Mouse (Mus musculus) liver, adult 2 months (tissue): ENCODE results near the gene Faah.

Experiments used
- CTCF ChIP-seq: fragments of 200-500 bp; IDR thresholded peaks from 2 replicates; pipeline ENCODE4 v1.5.1; 2011; ENCODE audit warnings: low read depth, low read length, control low read depth
- POLR2A ChIP-seq: fragments of 200-500 bp; IDR thresholded peaks from 2 replicates; pipeline ENCODE4 v1.6.1; 2011; ENCODE audit warnings: low read length, control low read depth; ENCODE audit not compliant: insufficient read depth; ENCODE audit errors: extremely low read depth

DNA sequence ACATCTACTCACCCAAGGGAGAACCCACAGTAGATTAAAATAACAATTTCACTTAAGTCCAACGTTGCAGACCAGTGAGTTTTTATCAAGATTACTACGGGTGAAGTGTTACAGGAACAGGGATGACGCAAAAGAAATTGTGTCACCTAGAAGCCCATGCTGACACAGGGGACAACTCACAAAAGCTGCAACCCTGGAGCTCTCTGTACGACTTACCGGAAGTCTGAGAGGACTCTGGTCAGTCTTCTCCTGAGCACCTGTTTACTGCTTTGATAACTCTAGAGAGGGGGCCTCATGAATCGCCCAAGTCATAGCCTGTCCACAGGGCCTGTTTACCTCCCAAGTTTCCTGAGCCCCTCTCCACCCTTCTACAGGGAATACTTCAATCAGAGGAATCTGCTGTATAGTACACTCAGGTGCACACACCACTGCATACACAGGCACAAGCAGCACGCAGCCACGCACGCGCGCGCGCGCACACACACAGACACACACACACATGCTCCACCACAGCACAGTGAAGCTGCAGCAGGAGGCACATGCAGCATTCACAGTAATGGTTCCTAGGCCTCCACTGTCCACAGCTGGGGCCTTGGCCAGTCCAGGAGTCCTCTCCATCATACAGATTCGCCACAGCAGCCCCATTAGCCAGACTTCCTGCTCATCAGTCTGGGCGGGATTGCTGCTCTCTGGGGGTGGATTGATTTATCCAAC lies 22.9 kb downstream of the Faah start:
- TF ChIP-seq CTCF: no peak
- TF ChIP-seq POLR2A: no peak
